Mouse (Mus musculus) mouse trophoblast stem cell (cell line): ENCODE results near the gene Eid3.

ENCODE experiments used
- in situ Hi-C, 2 experiments: fragments of 300-500 bp; cut with MseI, MboI; formaldehyde crosslinking; loops; 2 replicates in 1 of 2; 3 replicates in 1 of 2; pipeline ENCODE4 v1.15.1; 2025

Gene Eid3

GRCm38 (mm10) chr10:82860929-82861315, 5.5 kb upstream of the Eid3 start:
- in situ Hi-C loops: no loop called here

GRCm38 (mm10) chr10:82863106-82863680, 3.2 kb upstream of the Eid3 start:
- in situ Hi-C loops: no loop called here

GRCm38 (mm10) chr10:82863827-82864226, 2.6 kb upstream of the Eid3 start:
- in situ Hi-C loops: no loop called here

- in situ Hi-C loops: no loop called here
Observed at GRCm38 (mm10) chr10:82866832-82867231, 406 bp downstream of the Eid3 start.

GRCm38 (mm10) chr10:82868418-82869086, 2.1 kb downstream of the Eid3 start:
- in situ Hi-C loops: no loop called here

GRCm38 (mm10) chr10:82875446-82875845, 9.0 kb downstream of the Eid3 start:
- in situ Hi-C loops: no loop called here

- in situ Hi-C loops: no loop called here
Observed at GRCm38 (mm10) chr10:82876076-82876796, 9.8 kb downstream of the Eid3 start.

GRCm38 (mm10) chr10:82887354-82887753, 20.9 kb downstream of the Eid3 start:
- in situ Hi-C loops: no loop called here

- in situ Hi-C loops: no loop called here
Observed at GRCm38 (mm10) chr10:82888576-82888975, 22.1 kb downstream of the Eid3 start.

- in situ Hi-C loops: no loop called here
Observed at GRCm38 (mm10) chr10:82889447-82889973, 23.1 kb downstream of the Eid3 start.

GRCm38 (mm10) chr10:82890936-82891335, 24.5 kb downstream of the Eid3 start:
- in situ Hi-C loops: loop anchor here in 1 of 2 experiments (5.0 kb wide), 1 partner anchor 79 kb away; no protein-coding TSS in a partner anchor

GRCm38 (mm10) chr10:82891427-82891826, 25.0 kb downstream of the Eid3 start:
- in situ Hi-C loops: loop anchor here in 1 of 2 experiments (5.0 kb wide), 1 partner anchor 79 kb away; no protein-coding TSS in a partner anchor

- in situ Hi-C loops: loop anchor here in 1 of 2 experiments (5.0 kb wide), 1 partner anchor 80 kb away; no protein-coding TSS in a partner anchor
Observed at GRCm38 (mm10) chr10:82892442-82893055, 26.1 kb downstream of the Eid3 start.

- in situ Hi-C loops: loop anchor here in 1 of 2 experiments (5.0 kb wide), 1 partner anchor 82 kb away; no protein-coding TSS in a partner anchor
Observed at GRCm38 (mm10) chr10:82893872-82894650, 27.6 kb downstream of the Eid3 start.

- in situ Hi-C loops: loop anchor here in 1 of 2 experiments (5.0 kb wide), 1 partner anchor 91 kb away; no protein-coding TSS in a partner anchor
Observed at GRCm38 (mm10) chr10:82897936-82898335, 31.5 kb downstream of the Eid3 start.

- in situ Hi-C loops: loop anchor here in 1 of 2 experiments (5.0 kb wide), 1 partner anchor 92 kb away; no protein-coding TSS in a partner anchor
Observed at GRCm38 (mm10) chr10:82898893-82899292, 32.5 kb downstream of the Eid3 start.

GRCm38 (mm10) chr10:82899810-82900421, 33.5 kb downstream of the Eid3 start:
- in situ Hi-C loops: loop anchor here (5.0 to 25.0 kb wide), 2 partner anchors 93 to 612 kb away; no protein-coding TSS in a partner anchor

GRCm38 (mm10) chr10:82900546-82900945, 34.1 kb downstream of the Eid3 start:
- in situ Hi-C loops: loop anchor here in 1 of 2 experiments (25.0 kb wide), 1 partner anchor 612 kb away; no protein-coding TSS in a partner anchor

GRCm38 (mm10) chr10:82901436-82901835, 35.0 kb downstream of the Eid3 start:
- in situ Hi-C loops: loop anchor here in 1 of 2 experiments (25.0 kb wide), 1 partner anchor 611 kb away; no protein-coding TSS in a partner anchor

- in situ Hi-C loops: loop anchor here in 1 of 2 experiments (25.0 kb wide), 1 partner anchor 604 kb away; no protein-coding TSS in a partner anchor
Observed at GRCm38 (mm10) chr10:82908526-82908925, 42.1 kb downstream of the Eid3 start.
